Mouse (Mus musculus) cerebellum, adult 2 months (tissue): ENCODE data around the gene Acsl6. TPM values are rescaled to one million over a fixed set of nuclear protein-coding genes. Genes with fewer than 3 reads are reported as not detected.
"Not testable (repeated sequence)": the region's sequence is repeated elsewhere in the genome, so short reads cannot be mapped to it uniquely, and the experiment has no call there.

ENCODE experiments used
- DNase-seq, 2 experiments: peaks; one replicate each; pipeline ENCODE4 v3.0.0; 2021
- H3K27ac ChIP-seq: fragments of 200-500 bp; 2 replicates; pipeline ENCODE4 v1.5.1; 2012; ENCODE audit warnings: low read length, control low read depth, inconsistent platforms; ENCODE audit not compliant: insufficient read depth
- H3K27me3 ChIP-seq: fragments of 200-500 bp; 2 replicates; pipeline ENCODE4 v1.6.1; 2012; ENCODE audit warnings: inconsistent platforms, mild to moderate bottlenecking, low read length, moderate library complexity; ENCODE audit not compliant: control insufficient read depth, insufficient read depth
- H3K4me1 ChIP-seq: fragments of 200-500 bp; 2 replicates; pipeline ENCODE4 v1.6.1; 2011; ENCODE audit warnings: low read length; ENCODE audit not compliant: control insufficient read depth, insufficient read depth
- H3K4me3 ChIP-seq: fragments of 200-500 bp; replicated peaks from 2 replicates; pipeline ENCODE3; 2011; ENCODE audit warnings: mild to moderate bottlenecking, low read depth, low read length, control low read depth; ENCODE audit not compliant: insufficient read depth
- CTCF ChIP-seq: fragments of 200-500 bp; IDR thresholded peaks from 2 replicates; pipeline ENCODE4 v1.5.1; 2011; ENCODE audit warnings: low read depth, mild to moderate bottlenecking, control low read depth, low read length, moderate library complexity, borderline replicate concordance; ENCODE audit not compliant: insufficient read depth
- POLR2A ChIP-seq: fragments of 200-500 bp; IDR thresholded peaks from 2 replicates; pipeline ENCODE4 v1.6.1; 2011; ENCODE audit warnings: low read length, control low read depth, borderline replicate concordance; ENCODE audit not compliant: insufficient read depth
- WGBS: fragments of 180-500 bp; shearing (Covaris S2); methylation state at CpG from one replicate; pipeline ENCODE4 v1.1.7; 2018; 5-methylcytosine and 5-hydroxymethylcytosine counted together
- polyA plus RNA-seq: library from polyadenylated mRNA; depleted of rRNA; stranded (reverse); fragments of >200 nt; gene quantifications from 2 replicates; pipeline ENCODE4 v1.2.3, GENCODE M21; 2012

Acsl6 gene
- polyA plus RNA-seq, 1 experiment = 189 TPM

GRCm38 (mm10) chr11:54356676-54357075 is 53.1 kb downstream of the Acsl6 start:
- 73% methylated on average over 4 of the region's 4 CpGs for WGBS
- no peak overlapping the region for H3K27ac ChIP-seq
- H3K27me3 ChIP-seq = no peaks in the 10 kb centered on the region
- H3K4me3 ChIP-seq = no peak overlapping the region
- no peaks in the 10 kb centered on the region for H3K4me1 ChIP-seq
- DNase-seq = no peak
- TF ChIP-seq CTCF = peak; percentile 48; the same call in 1 of the 2 replicates
- TF ChIP-seq POLR2A = no peak

- TF ChIP-seq CTCF (no peak), POLR2A (no peak)
- Histone ChIP-seq H3K27me3 (no peaks in the 10 kb centered on the region), H3K4me1 (no peaks in the 10 kb centered on the region), H3K4me3 (no peak overlapping the region), H3K27ac (no peak overlapping the region)
- no peak for DNase-seq
These were observed 69.0 kb downstream of the Acsl6 start for GRCm38 (mm10) chr11:54372553-54372952.

GRCm38 (mm10) chr11:54390386-54390785 is 86.8 kb downstream of the Acsl6 start:
- no peaks in the 10 kb centered on the region for H3K4me1 ChIP-seq

GRCm38 (mm10) chr11:54391326-54391725 is 87.7 kb downstream of the Acsl6 start:
- Histone ChIP-seq H3K27ac (no peak overlapping the region), H3K4me1 (no peaks in the 10 kb centered on the region), H3K4me3 (no peak overlapping the region), H3K27me3 (no peaks in the 10 kb centered on the region)
- no peak for DNase-seq
- no peak for TF ChIP-seq CTCF
- no peak for TF ChIP-seq POLR2A
- WGBS = 88% methylated on average over 4 of the region's 4 CpGs

More at GRCm38 (mm10) chr11:54390386-54390785, 86.8 kb downstream of the Acsl6 start:
- Histone ChIP-seq H3K27ac (no peak overlapping the region), H3K4me3 (no peak overlapping the region), H3K27me3 (no peaks in the 10 kb centered on the region)
- DNase-seq = no peak
- TF ChIP-seq CTCF (no peak), POLR2A (no peak)
- 76% methylated on average over 8 of the region's 8 CpGs for WGBS

- TF ChIP-seq CTCF = no peak
- TF ChIP-seq POLR2A = no peak
- Histone ChIP-seq H3K4me1 (no peaks in the 10 kb centered on the region), H3K4me3 (no peak overlapping the region), H3K27ac (no peak overlapping the region), H3K27me3 (no peaks in the 10 kb centered on the region)
- no peak for DNase-seq
- 76% methylated on average over 1 of the region's 1 CpGs for WGBS
These were observed 93.1 kb downstream of the Acsl6 start for GRCm38 (mm10) chr11:54396686-54397085.

GRCm38 (mm10) chr11:54398058-54398457 is 94.5 kb downstream of the Acsl6 start:
- no peaks in the 10 kb centered on the region for H3K4me1 ChIP-seq
- no peak for DNase-seq
- TF ChIP-seq CTCF = no peak
- no peak overlapping the region for H3K27ac ChIP-seq
- WGBS = 94% methylated on average over 4 of the region's 4 CpGs
- no peak overlapping the region for H3K4me3 ChIP-seq
- H3K27me3 ChIP-seq = no peaks in the 10 kb centered on the region

GRCm38 (mm10) chr11:54400803-54401202 is 97.2 kb downstream of the Acsl6 start:
- not testable (repeated sequence) for DNase-seq, H3K4me1 ChIP-seq, H3K27ac ChIP-seq, H3K4me3 ChIP-seq, H3K27me3 ChIP-seq
- 92% methylated on average over 20 of the region's 20 CpGs for WGBS

- TF ChIP-seq CTCF (no peak), POLR2A (no peak)
- Histone ChIP-seq H3K27me3 (no peaks in the 10 kb centered on the region), H3K4me3 (no peak overlapping the region), H3K4me1 (no peaks in the 10 kb centered on the region), H3K27ac (no peak overlapping the region)
- DNase-seq = no peak
- 84% methylated on average over 4 of the region's 4 CpGs for WGBS
These were observed 101.3 kb downstream of the Acsl6 start for GRCm38 (mm10) chr11:54404885-54405284.

- no peaks in the 10 kb centered on the region for H3K27me3 ChIP-seq
- H3K27ac ChIP-seq = no peak overlapping the region
- no peak for DNase-seq
- no peak overlapping the region for H3K4me3 ChIP-seq
- H3K4me1 ChIP-seq = no peaks in the 10 kb centered on the region
- WGBS = 83% methylated on average over 4 of the region's 4 CpGs
- TF ChIP-seq POLR2A (no peak), CTCF (no peak)
These were observed 103.4 kb downstream of the Acsl6 start for GRCm38 (mm10) chr11:54406930-54407546.
